11 mouse cellular contexts compared by ENCODE assay signal in genomic region chr2:128189691-128190090, GRCm38 (mm10).
A peak's percentile ranks its signal among the peaks of the same experiment; 100 is the strongest.
DNase-seq lines count a peak whose midpoint lies in the region; ATAC-seq and TF ChIP-seq lines count a peak whose summit lies in the region.
"Had no signal": no experiment of that assay in that cellular context is flagged by ENCODE, and none has a peak within 500 bp of the region (broad histone marks: within the 10 kb centered on the region; RNA-seq: fewer than 3 reads in every experiment).

No protein-coding gene starts in this region.

- H3K36me3 ChIP-seq in heart, embryonic 10.5 days: no peaks in the 10 kb centered on the region
- no peaks in the 10 kb centered on the region for H3K36me3 ChIP-seq in thymus, adult 2 months (ENCODE audit: control insufficient read depth, insufficient read depth, low read length)
- no peaks in the 10 kb centered on the region for H3K36me3 ChIP-seq in limb, embryonic 11.5 days (ENCODE audit: control insufficient read depth, insufficient read depth, low read length)
- no peaks in the 10 kb centered on the region for H3K36me3 ChIP-seq in small intestine, adult 2 months (ENCODE audit: control insufficient read depth, insufficient read depth, low read length)
- H3K36me3 ChIP-seq: hindbrain, embryonic 13.5 days; neural tube, embryonic 13.5 days had no signal

- no peak overlapping the region for H3K9ac ChIP-seq in limb, embryonic 11.5 days (ENCODE audit: low read length)
- H3K9ac ChIP-seq: hindbrain, embryonic 13.5 days; neural tube, embryonic 13.5 days had no signal

- no peaks in the 10 kb centered on the region for H3K9me3 ChIP-seq in heart, embryonic 10.5 days
- no peaks in the 10 kb centered on the region for H3K9me3 ChIP-seq in limb, embryonic 11.5 days (ENCODE audit: control insufficient read depth, low read length)
- H3K9me3 ChIP-seq: hindbrain, embryonic 13.5 days; neural tube, embryonic 13.5 days had no signal

- DNase-seq in heart, embryonic 10.5 days (ENCODE audit: low spot score): no peak
- DNase-seq in heart, adult 18-20 months: no peak
- DNase-seq in thymus, adult 2 months: no peak
- DNase-seq in thymus, postnatal 14 days: no peak
- DNase-seq in limb, embryonic 11.5 days (ENCODE audit: low spot score): peak; percentile 79
- DNase-seq in urinary bladder, adult 18-20 months (ENCODE audit: low spot score in 2 of 2): no peak
- DNase-seq in left cerebral cortex, postnatal 14 days (ENCODE audit: low spot score in 2 of 2): no peak
- DNase-seq: cerebellum, adult 8-10 months had no signal

- H3K4me3 ChIP-seq in heart, embryonic 10.5 days: no peak overlapping the region
- H3K4me3 ChIP-seq in thymus, adult 2 months (ENCODE audit: control insufficient read depth, insufficient read depth, low read length): peak overlapping the region; percentile 28
- no peak overlapping the region for H3K4me3 ChIP-seq in limb, embryonic 11.5 days (ENCODE audit: low read depth, low read length)
- peak overlapping the region; percentile 10; the same call in 1 of the 2 replicates for H3K4me3 ChIP-seq in small intestine, adult 2 months (ENCODE audit: low read depth, low read length)
- H3K4me3 ChIP-seq: hindbrain, embryonic 13.5 days; neural tube, embryonic 13.5 days had no signal

- no peak for TF ChIP-seq POLR2A in thymus, adult 2 months (IDR thresholded peaks at IDR 0.05; ENCODE audit: control insufficient read depth, extremely low read depth, insufficient read depth, low read length, poor library complexity)
- TF ChIP-seq POLR2A in small intestine, adult 2 months (IDR thresholded peaks at IDR 0.05; ENCODE audit: low read depth, low read length): no peak

- peak; percentile 65 for ATAC-seq in limb, embryonic 11.5 days (ENCODE audit: insufficient number of reproducible peaks, low FRiP score, low TSS enrichment, low read depth)

- TF ChIP-seq CTCF in thymus, adult 2 months (IDR thresholded peaks at IDR 0.05; ENCODE audit: borderline replicate concordance, control insufficient read depth, extremely low read depth, insufficient read depth, low read length, poor library complexity): no peak
- no peak for TF ChIP-seq CTCF in small intestine, adult 2 months (IDR thresholded peaks at IDR 0.05; ENCODE audit: extremely low read depth, insufficient read length, insufficient replicate concordance, low read depth, low read length)

- peaks cover 29% of the 10 kb centered on the region for H3K4me1 ChIP-seq in heart, embryonic 10.5 days
- H3K4me1 ChIP-seq in thymus, adult 2 months (replicated peaks; ENCODE audit: control insufficient read depth, insufficient read depth, low read length): peaks cover 12% of the 10 kb centered on the region
- peaks cover 4% of the 10 kb centered on the region; the same call in 1 of the 2 replicates for H3K4me1 ChIP-seq in limb, embryonic 11.5 days (ENCODE audit: control insufficient read depth, insufficient read depth, low read length)
- no peaks in the 10 kb centered on the region for H3K4me1 ChIP-seq in small intestine, adult 2 months (ENCODE audit: control insufficient read depth, insufficient read depth, insufficient read length, low read length)
- H3K4me1 ChIP-seq: hindbrain, embryonic 13.5 days; neural tube, embryonic 13.5 days had no signal

- no peaks in the 10 kb centered on the region for H3K27me3 ChIP-seq in heart, embryonic 10.5 days (ENCODE audit: insufficient read depth, poor library complexity, severe bottlenecking)
- H3K27me3 ChIP-seq in thymus, adult 2 months (ENCODE audit: control insufficient read depth, insufficient read depth, low read length): no peaks in the 10 kb centered on the region
- no peaks in the 10 kb centered on the region for H3K27me3 ChIP-seq in limb, embryonic 11.5 days (ENCODE audit: control insufficient read depth, insufficient read depth, low read length)
- H3K27me3 ChIP-seq in small intestine, adult 2 months (ENCODE audit: control insufficient read depth, insufficient read depth, low read length): no peaks in the 10 kb centered on the region
- H3K27me3 ChIP-seq: neural tube, embryonic 13.5 days had no signal

- H3K27ac ChIP-seq in heart, embryonic 10.5 days: peak overlapping the region; percentile 29; the same call in 1 of the 2 replicates
- H3K27ac ChIP-seq in thymus, adult 2 months (ENCODE audit: control insufficient read depth, insufficient read depth, low read length): no peak overlapping the region
- H3K27ac ChIP-seq in limb, embryonic 11.5 days (replicated peaks; ENCODE audit: low read depth, low read length): peak overlapping the region; percentile 65; the same call in 1 of the 2 replicates
- H3K27ac ChIP-seq in small intestine, adult 2 months (ENCODE audit: insufficient read depth, low read depth, low read length): no peak overlapping the region
- H3K27ac ChIP-seq: hindbrain, embryonic 13.5 days; neural tube, embryonic 13.5 days had no signal

- 54% methylated on average over 10 of the region's 10 CpGs for WGBS in heart, embryonic 10.5 days
- WGBS in thymus, adult 2 months: 2% methylated on average over 10 of the region's 10 CpGs
- WGBS in limb, embryonic 11.5 days: 23% methylated on average over 10 of the region's 10 CpGs
- 59% methylated on average over 10 of the region's 10 CpGs for WGBS in small intestine, adult 2 months

- intact Hi-C loops in left cerebral cortex, postnatal 14 days (cut with DNase I): no loop called here

- no peak overlapping the region for H3K4me2 ChIP-seq in limb, embryonic 11.5 days (ENCODE audit: low read depth, severe bottlenecking)
- H3K4me2 ChIP-seq: hindbrain, embryonic 13.5 days; neural tube, embryonic 13.5 days had no signal

Comparison
In these comparisons a context has a peak if more than half of its experiments do, and no peak if none do; other contexts are left out.
1. H3K27ac ChIP-seq: peak in heart, embryonic 10.5 days (single experiment) and limb, embryonic 11.5 days (single experiment); none in thymus, adult 2 months (single experiment) and small intestine, adult 2 months (single experiment).
2. H3K4me3 ChIP-seq: peak in thymus, adult 2 months (single experiment) and small intestine, adult 2 months (single experiment); none in heart, embryonic 10.5 days (single experiment) and limb, embryonic 11.5 days (single experiment).